Mouse (Mus musculus) right cerebral cortex, postnatal 4 days (tissue): ENCODE measurements around the gene Olfm1.

ENCODE experiments used
- DNase-seq: peaks from one replicate; pipeline ENCODE4 v3.0.0-alpha.2; 2022

The Olfm1 gene

GRCm38 (mm10) chr2:28192821-28193689, at the start of gene Olfm1:
Gene Olfm1, plus strand, starts transcription at chr2:28192992.
- peak; percentile 86 for DNase-seq

GRCm38 (mm10) chr2:28143417-28144045, 49.3 kb upstream of the Olfm1 start:
- no peak for DNase-seq

- no peak for DNase-seq
Measured at GRCm38 (mm10) chr2:28145702-28146101, 47.1 kb upstream of the Olfm1 start.

GRCm38 (mm10) chr2:28146152-28146551, 46.6 kb upstream of the Olfm1 start:
- no peak for DNase-seq

- DNase-seq = no peak
Measured at GRCm38 (mm10) chr2:28146685-28147084, 46.1 kb upstream of the Olfm1 start.

- DNase-seq = no peak
Measured at GRCm38 (mm10) chr2:28147248-28147794, 45.5 kb upstream of the Olfm1 start.

GRCm38 (mm10) chr2:28149688-28150087, 43.1 kb upstream of the Olfm1 start:
- DNase-seq = no peak

GRCm38 (mm10) chr2:28160568-28160967, 32.2 kb upstream of the Olfm1 start:
- no peak for DNase-seq

- DNase-seq = no peak
Measured at GRCm38 (mm10) chr2:28165570-28165969, 27.2 kb upstream of the Olfm1 start.

- peak; percentile 30 for DNase-seq
Measured at GRCm38 (mm10) chr2:28169336-28169735, 23.5 kb upstream of the Olfm1 start.

GRCm38 (mm10) chr2:28171962-28172361, 20.8 kb upstream of the Olfm1 start:
- DNase-seq = no peak

- DNase-seq = no peak
Measured at GRCm38 (mm10) chr2:28173225-28174141, 19.3 kb upstream of the Olfm1 start.

GRCm38 (mm10) chr2:28174441-28174840, 18.4 kb upstream of the Olfm1 start:
- DNase-seq = no peak

GRCm38 (mm10) chr2:28178600-28178999, 14.2 kb upstream of the Olfm1 start:
- no peak for DNase-seq

- no peak for DNase-seq
Measured at GRCm38 (mm10) chr2:28180053-28180452, 12.7 kb upstream of the Olfm1 start.

GRCm38 (mm10) chr2:28188398-28188944, 4.3 kb upstream of the Olfm1 start:
- no peak for DNase-seq

GRCm38 (mm10) chr2:28193690-28194087, 897 bp downstream of the Olfm1 start:
- DNase-seq = peak; percentile 71

- no peak for DNase-seq
Measured at GRCm38 (mm10) chr2:28194962-28195617, 2.3 kb downstream of the Olfm1 start.

GRCm38 (mm10) chr2:28195726-28196125, 2.9 kb downstream of the Olfm1 start:
- no peak for DNase-seq

GRCm38 (mm10) chr2:28201441-28201841, 8.6 kb downstream of the Olfm1 start:
- no peak for DNase-seq

- peak; percentile 99 for DNase-seq
Measured at GRCm38 (mm10) chr2:28204167-28204566, 11.4 kb downstream of the Olfm1 start.
